Mouse (Mus musculus): Measurements from ENCODE around the gene Flvcr1.

DNA sequence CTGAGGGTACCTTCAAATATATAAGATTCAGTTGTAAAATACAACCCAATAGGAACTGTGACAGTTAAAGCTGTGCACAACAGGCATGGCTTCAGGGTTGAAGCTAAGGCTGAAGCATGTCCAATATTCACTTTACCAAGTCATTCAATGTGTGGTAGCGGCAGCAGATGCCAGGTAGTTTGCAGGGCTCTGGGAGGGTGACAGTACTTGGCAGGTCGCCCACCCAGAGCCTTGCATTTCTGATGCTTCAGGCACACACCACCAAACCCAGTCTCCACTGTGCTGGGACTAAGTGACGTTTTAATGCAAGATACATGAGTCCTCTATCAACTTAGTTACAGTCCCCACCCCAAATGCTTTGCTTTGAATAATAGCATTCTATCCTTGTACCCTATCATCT is 25.3 kb downstream of the Flvcr1 start:
- TF ChIP-seq CTCF (IDR thresholded peaks at IDR 0.05; ENCODE audit: extremely low read depth, insufficient read depth, low read length) (no peak), POLR2A (IDR thresholded peaks at IDR 0.05; ENCODE audit: extremely low read depth, insufficient read depth, low read length) (no peak)
